Mouse (Mus musculus): Measurements from ENCODE around the gene Epb41l5.

Epb41l5 gene

GRCm38 (mm10) chr1:119596954-119597480 is 51.8 kb downstream of the Epb41l5 start:
- no peak for DNase-seq (ENCODE audit: low read depth, low spot score)

GRCm38 (mm10) chr1:119590041-119590440 is 58.8 kb downstream of the Epb41l5 start:
- no peak for DNase-seq (ENCODE audit: low read depth, low spot score)

GRCm38 (mm10) chr1:119584974-119585373 is 63.8 kb downstream of the Epb41l5 start:
- no peak for DNase-seq (ENCODE audit: low read depth, low spot score)

- DNase-seq (ENCODE audit: low read depth, low spot score): no peak
These were observed 78.7 kb downstream of the Epb41l5 start for GRCm38 (mm10) chr1:119570134-119570533.

GRCm38 (mm10) chr1:119565531-119565930 is 83.3 kb downstream of the Epb41l5 start:
- no peak for DNase-seq (ENCODE audit: low read depth, low spot score)

- no peak for DNase-seq (ENCODE audit: low read depth, low spot score)
These were observed 91.0 kb downstream of the Epb41l5 start for GRCm38 (mm10) chr1:119557641-119558395.

GRCm38 (mm10) chr1:119555651-119556050 is 93.1 kb downstream of the Epb41l5 start:
- DNase-seq (ENCODE audit: low read depth, low spot score): no peak

GRCm38 (mm10) chr1:119551651-119552050 is 97.1 kb downstream of the Epb41l5 start:
- no peak for DNase-seq (ENCODE audit: low read depth, low spot score)

- DNase-seq (ENCODE audit: low read depth, low spot score): no peak
These were observed 98.7 kb downstream of the Epb41l5 start for GRCm38 (mm10) chr1:119550064-119550463.

GRCm38 (mm10) chr1:119549327-119549689 is 99.5 kb downstream of the Epb41l5 start:
- DNase-seq (ENCODE audit: low read depth, low spot score): no peak

- DNase-seq (ENCODE audit: low read depth, low spot score): peak; percentile 66
These were observed 100.0 kb downstream of the Epb41l5 start for GRCm38 (mm10) chr1:119548668-119549326.

GRCm38 (mm10) chr1:119546490-119546889 is 102.3 kb downstream of the Epb41l5 start:
- DNase-seq (ENCODE audit: low read depth, low spot score): no peak

GRCm38 (mm10) chr1:119545671-119546070 is 103.1 kb downstream of the Epb41l5 start:
- no peak for DNase-seq (ENCODE audit: low read depth, low spot score)

GRCm38 (mm10) chr1:119545164-119545563 is 103.6 kb downstream of the Epb41l5 start:
- no peak for DNase-seq (ENCODE audit: low read depth, low spot score)

GRCm38 (mm10) chr1:119544611-119545155 is 104.1 kb downstream of the Epb41l5 start:
- DNase-seq (ENCODE audit: low read depth, low spot score): no peak

GRCm38 (mm10) chr1:119543316-119543715 is 105.5 kb downstream of the Epb41l5 start:
- DNase-seq (ENCODE audit: low read depth, low spot score): no peak

- no peak for DNase-seq (ENCODE audit: low read depth, low spot score)
These were observed 107.2 kb downstream of the Epb41l5 start for GRCm38 (mm10) chr1:119541570-119541969.

- DNase-seq (ENCODE audit: low read depth, low spot score): no peak
These were observed 107.8 kb downstream of the Epb41l5 start for GRCm38 (mm10) chr1:119540836-119541557.

GRCm38 (mm10) chr1:119539252-119539651 is 109.5 kb downstream of the Epb41l5 start:
- DNase-seq (ENCODE audit: low read depth, low spot score): no peak

GRCm38 (mm10) chr1:119537651-119538050 is 111.1 kb downstream of the Epb41l5 start:
- DNase-seq (ENCODE audit: low read depth, low spot score): no peak

- DNase-seq (ENCODE audit: low read depth, low spot score): no peak
These were observed 112.7 kb downstream of the Epb41l5 start for GRCm38 (mm10) chr1:119536122-119536521.

GRCm38 (mm10) chr1:119534341-119534740 is 114.5 kb downstream of the Epb41l5 start:
- no peak for DNase-seq (ENCODE audit: low read depth, low spot score)
